Mouse (Mus musculus) limb, embryonic 15.5 days (tissue): ENCODE measurements around the gene Gtpbp2. TPM values are rescaled to one million over a fixed set of nuclear protein-coding genes. Genes with fewer than 3 reads are reported as not detected.

Experiments used
- ATAC-seq: fragments of 200-750 bp; cut with Nextera tagmentation; 2 replicates; pipeline ENCODE4 v1.8.0; 2017; ENCODE audit warnings: low read depth, moderate TSS enrichment; ENCODE audit not compliant: insufficient number of reproducible peaks, low FRiP score, low TSS enrichment
- H3K27ac ChIP-seq: fragments of 300-500 bp; sonication (generic); 2 replicates; pipeline ENCODE4 v1.5.1; 2015; ENCODE audit warnings: moderate library complexity, mild to moderate bottlenecking, inconsistent platforms
- H3K27me3 ChIP-seq: fragments of 300-500 bp; sonication (generic); 2 replicates; pipeline ENCODE4 v1.6.1; 2015; ENCODE audit warnings: inconsistent platforms
- H3K36me3 ChIP-seq: fragments of 300-500 bp; sonication (generic); 2 replicates; pipeline ENCODE4 v1.6.1; 2015; ENCODE audit warnings: inconsistent platforms
- H3K4me1 ChIP-seq: fragments of 300-500 bp; sonication (generic); 2 replicates; pipeline ENCODE4 v1.6.1; 2015; ENCODE audit warnings: inconsistent platforms
- H3K4me2 ChIP-seq: fragments of 300-500 bp; sonication (generic); 2 replicates; pipeline ENCODE4 v1.6.1; 2015; ENCODE audit warnings: mild to moderate bottlenecking, inconsistent platforms
- H3K4me3 ChIP-seq: fragments of 300-500 bp; sonication (generic); 2 replicates; pipeline ENCODE4 v1.5.1; 2015; ENCODE audit warnings: mild to moderate bottlenecking, inconsistent platforms
- H3K9ac ChIP-seq: fragments of 300-500 bp; sonication (generic); 2 replicates; pipeline ENCODE4 v1.6.1; 2015; ENCODE audit warnings: inconsistent platforms
- H3K9me3 ChIP-seq: fragments of 300-500 bp; sonication (generic); 2 replicates; pipeline ENCODE4 v1.6.1; 2016; ENCODE audit warnings: inconsistent platforms
- WGBS: fragments of 180-500 bp; shearing (Covaris S2); methylation state at CpG from one replicate; pipeline ENCODE4 v1.1.7; 2015; 5-methylcytosine and 5-hydroxymethylcytosine counted together
- polyA plus RNA-seq: library from polyadenylated mRNA; unstranded; fragments of >200 nt; fragmentation: Nextera tagmentation; extraction: Ambion mirVana; gene quantifications from 2 replicates; pipeline ENCODE4 v1.2.1, GENCODE M21; 2015

Gtpbp2 gene
- polyA plus RNA-seq, 1 experiment from 2014 or later: 39.6 TPM

GRCm38 (mm10) chr17:46168318-46168717 lies 7.5 kb downstream of the Gtpbp2 start:
- H3K9ac ChIP-seq: no peak overlapping the region
- H3K4me3 ChIP-seq: no peak overlapping the region
- ATAC-seq: no peak
- 0 out of 2 replicates have a peak, but pooled peaks cover 4% of the 10 kb centered on the region for H3K4me1 ChIP-seq
- H3K27me3 ChIP-seq: no peaks in the 10 kb centered on the region
- H3K36me3 ChIP-seq: peaks cover 92% of the 10 kb centered on the region
- H3K4me2 ChIP-seq: no peak overlapping the region
- WGBS: 44% methylated on average over 5 of the region's 5 CpGs
- no peak overlapping the region for H3K27ac ChIP-seq
- H3K9me3 ChIP-seq: no peaks in the 10 kb centered on the region

GRCm38 (mm10) chr17:46168768-46169167 lies 7.9 kb downstream of the Gtpbp2 start:
- H3K9me3 ChIP-seq: no peaks in the 10 kb centered on the region
- H3K4me3 ChIP-seq: no peak overlapping the region
- no peaks in the 10 kb centered on the region for H3K27me3 ChIP-seq
- H3K4me2 ChIP-seq: no peak overlapping the region
- 87% methylated on average over 5 of the region's 5 CpGs for WGBS
- 0 out of 2 replicates have a peak, but pooled peaks cover 4% of the 10 kb centered on the region for H3K4me1 ChIP-seq
- H3K27ac ChIP-seq: no peak overlapping the region
- H3K36me3 ChIP-seq: peaks cover 93% of the 10 kb centered on the region
- no peak overlapping the region for H3K9ac ChIP-seq
- ATAC-seq: no peak

GRCm38 (mm10) chr17:46170538-46170937 lies 9.7 kb downstream of the Gtpbp2 start:
- Histone ChIP-seq H3K4me1 (0 out of 2 replicates have a peak, but pooled peaks cover 4% of the 10 kb centered on the region), H3K27ac (no peak overlapping the region), H3K27me3 (no peaks in the 10 kb centered on the region), H3K9ac (no peak overlapping the region), H3K4me3 (no peak overlapping the region), H3K4me2 (no peak overlapping the region), H3K9me3 (no peaks in the 10 kb centered on the region), H3K36me3 (peaks cover 81% of the 10 kb centered on the region)
- 69% methylated on average over 3 of the region's 3 CpGs for WGBS
- no peak for ATAC-seq

- H3K4me1 ChIP-seq: no peaks in the 10 kb centered on the region
- H3K9me3 ChIP-seq: no peaks in the 10 kb centered on the region
- no peak overlapping the region for H3K27ac ChIP-seq
- 85% methylated on average over 4 of the region's 4 CpGs for WGBS
- H3K4me2 ChIP-seq: no peak overlapping the region
- ATAC-seq: no peak
- H3K4me3 ChIP-seq: no peak overlapping the region
- H3K36me3 ChIP-seq: peaks cover 91% of the 10 kb centered on the region
- H3K27me3 ChIP-seq: no peaks in the 10 kb centered on the region
- no peak overlapping the region for H3K9ac ChIP-seq
Observed at GRCm38 (mm10) chr17:46182273-46182672, 21.4 kb downstream of the Gtpbp2 start.

GRCm38 (mm10) chr17:46188829-46189228 lies 28.0 kb downstream of the Gtpbp2 start:
- H3K27me3 ChIP-seq: no peaks in the 10 kb centered on the region
- WGBS: 91% methylated on average over 2 of the region's 2 CpGs
- peaks cover 86% of the 10 kb centered on the region for H3K36me3 ChIP-seq
- H3K4me3 ChIP-seq: no peak overlapping the region
- no peak overlapping the region for H3K4me2 ChIP-seq
- H3K27ac ChIP-seq: no peak overlapping the region
- H3K4me1 ChIP-seq: no peaks in the 10 kb centered on the region
- no peak overlapping the region for H3K9ac ChIP-seq
- H3K9me3 ChIP-seq: no peaks in the 10 kb centered on the region
- ATAC-seq: no peak

- WGBS: 64% methylated on average over 6 of the region's 6 CpGs
- Histone ChIP-seq H3K36me3 (peaks cover 48% of the 10 kb centered on the region), H3K27ac (no peak overlapping the region), H3K9me3 (no peaks in the 10 kb centered on the region), H3K4me1 (peaks cover 20% of the 10 kb centered on the region), H3K9ac (no peak overlapping the region), H3K27me3 (no peaks in the 10 kb centered on the region), H3K4me3 (peak overlapping the region; percentile 74), H3K4me2 (peak overlapping the region; percentile 60; the same call in 1 of the 2 replicates)
- ATAC-seq: no peak
Observed at GRCm38 (mm10) chr17:46201151-46201550, 40.3 kb downstream of the Gtpbp2 start.

- H3K27ac ChIP-seq: peak within 1 kb of the TSS; percentile 87
- peak within 1 kb of the TSS; percentile 74 for H3K4me3 ChIP-seq
- H3K27me3 ChIP-seq: no peaks in the 10 kb centered on the region
- under 1% methylated on average over 65 of the region's 66 CpGs for WGBS
- H3K4me1 ChIP-seq: peaks cover 20% of the 10 kb centered on the region
- H3K4me2 ChIP-seq: peak within 1 kb of the TSS; percentile 63
- peak within 1 kb of the TSS; percentile 81 for H3K9ac ChIP-seq
- H3K9me3 ChIP-seq: no peaks in the 10 kb centered on the region
- H3K36me3 ChIP-seq: peaks cover 48% of the 10 kb centered on the region
- ATAC-seq: peak; percentile 91
Observed at GRCm38 (mm10) chr17:46202421-46203071, 41.7 kb downstream of the Gtpbp2 start, which contains the start of the genes Polh and Xpo5. Gene Polh, minus strand, starts transcription at chr17:46202645. Gene Xpo5, plus strand, starts transcription at chr17:46202782.

- Histone ChIP-seq H3K27ac (peak overlapping the region; percentile 79), H3K9me3 (no peaks in the 10 kb centered on the region), H3K4me2 (peak overlapping the region; percentile 63), H3K4me1 (peaks cover 20% of the 10 kb centered on the region), H3K4me3 (peak overlapping the region; percentile 74), H3K9ac (peak overlapping the region; percentile 81), H3K36me3 (peaks cover 48% of the 10 kb centered on the region), H3K27me3 (no peaks in the 10 kb centered on the region)
- WGBS: 0% methylated on average over 20 of the region's 20 CpGs
- 0 out of 2 replicates have a peak, but pooled peaks have one; percentile 16 for ATAC-seq
Observed at GRCm38 (mm10) chr17:46203078-46203477, 42.2 kb downstream of the Gtpbp2 start.

GRCm38 (mm10) chr17:46206676-46207075 lies 45.8 kb downstream of the Gtpbp2 start:
- H3K27ac ChIP-seq: no peak overlapping the region
- H3K36me3 ChIP-seq: peaks cover 66% of the 10 kb centered on the region
- ATAC-seq: no peak
- H3K4me2 ChIP-seq: no peak overlapping the region
- H3K4me1 ChIP-seq: peaks cover 14% of the 10 kb centered on the region
- no peaks in the 10 kb centered on the region for H3K27me3 ChIP-seq
- H3K9me3 ChIP-seq: no peaks in the 10 kb centered on the region
- H3K4me3 ChIP-seq: no peak overlapping the region
- H3K9ac ChIP-seq: no peak overlapping the region

GRCm38 (mm10) chr17:46210550-46210949 lies 49.7 kb downstream of the Gtpbp2 start:
- no peaks in the 10 kb centered on the region for H3K9me3 ChIP-seq
- H3K27ac ChIP-seq: no peak overlapping the region
- 80% methylated on average over 3 of the region's 3 CpGs for WGBS
- no peak for ATAC-seq
- no peak overlapping the region for H3K4me2 ChIP-seq
- H3K9ac ChIP-seq: no peak overlapping the region
- no peaks in the 10 kb centered on the region for H3K27me3 ChIP-seq
- H3K4me1 ChIP-seq: no peaks in the 10 kb centered on the region
- H3K36me3 ChIP-seq: peaks cover 92% of the 10 kb centered on the region
- H3K4me3 ChIP-seq: no peak overlapping the region
